Mouse (Mus musculus) cortical plate, adult 2 months (tissue): ENCODE results near the gene Rexo1.

Experiments
- CTCF ChIP-seq: fragments of 200-500 bp; IDR thresholded peaks from 2 replicates; pipeline ENCODE4 v1.5.1; 2011; ENCODE audit warnings: mild to moderate bottlenecking, control low read depth, low read length; ENCODE audit not compliant: insufficient read depth; ENCODE audit errors: extremely low read depth
- POLR2A ChIP-seq: fragments of 200-500 bp; IDR thresholded peaks from 2 replicates; pipeline ENCODE4 v1.6.1; 2011; ENCODE audit warnings: mild to moderate bottlenecking, low read length, control low read depth; ENCODE audit not compliant: insufficient read depth; ENCODE audit errors: extremely low read depth

DNA sequence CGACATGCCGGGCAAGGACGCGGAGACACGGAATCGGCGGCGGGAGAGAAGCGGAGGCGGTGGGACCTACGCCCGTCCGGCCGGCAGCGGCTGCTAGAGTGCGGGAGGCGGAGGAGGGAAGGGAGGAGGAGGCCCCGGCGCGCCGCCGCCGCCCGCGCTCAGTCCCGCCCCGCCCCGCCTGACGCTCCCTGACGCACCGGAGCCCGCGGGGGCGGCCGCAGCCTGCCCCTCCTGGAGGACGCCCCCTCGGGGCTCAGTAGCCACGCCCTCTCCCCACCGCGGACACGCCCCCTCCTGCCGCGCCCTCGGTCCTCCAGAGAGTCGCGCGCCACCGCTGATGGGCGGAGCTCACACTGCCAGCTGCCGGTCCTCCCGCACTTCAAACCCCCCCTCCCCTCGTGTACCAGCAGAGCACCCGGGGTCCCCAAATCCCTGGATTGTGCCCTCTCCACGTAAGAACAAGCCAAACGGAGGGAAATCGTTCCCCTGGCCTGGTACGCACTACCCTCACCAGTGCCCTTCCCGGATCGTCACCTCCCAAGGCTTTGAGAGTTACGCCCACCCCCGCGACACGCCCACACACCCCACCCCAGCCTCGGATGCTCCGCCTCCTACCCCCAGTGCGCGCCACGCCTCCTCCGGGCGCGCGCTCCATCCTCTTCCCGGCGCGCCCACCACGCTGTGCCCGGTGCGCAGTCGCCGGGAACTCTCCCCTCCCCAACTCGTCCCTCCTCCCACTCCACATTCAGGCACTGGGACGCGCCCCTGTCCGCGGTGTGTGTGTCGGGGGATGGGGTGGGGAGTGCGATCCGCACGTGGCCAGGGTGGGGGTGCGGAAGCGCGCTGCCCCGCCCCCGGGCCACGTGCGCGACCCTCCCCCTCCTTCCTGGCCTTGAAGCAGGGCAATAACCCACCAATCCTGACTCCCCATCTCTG, 16.1 kb upstream of the Rexo1 start, which contains the start of gene Klf16:
- no peak for TF ChIP-seq CTCF
- TF ChIP-seq POLR2A = no peak
